Mouse (Mus musculus) colon, adult 2 months (tissue): Measurements from ENCODE around the gene Rnf214. TPM values are rescaled to one million over a fixed set of nuclear protein-coding genes. Genes with fewer than 3 reads are reported as not detected.

Experiments used
- polyA plus RNA-seq: library from polyadenylated mRNA; depleted of rRNA; stranded (reverse); fragments of >200 nt; gene quantifications from 2 replicates; pipeline ENCODE4 v1.2.3, GENCODE M21; 2012; rRNA removed

The Rnf214 gene
- polyA plus RNA-seq: 8.6 and 14.6 TPM in 2 replicates

GRCm38 (mm10) chr9:45906355-45907077 lies at the start of gene Rnf214, which contains the start of gene Pcsk7:
Rnf214 (minus strand) TSS chr9:45906911.
Pcsk7 (plus strand) TSS chr9:45906497.

GRCm38 (mm10) chr9:45955107-45955963 lies 48.6 kb upstream of the Rnf214 start, which contains the start of gene Sidt2:
Sidt2 (minus strand) TSS chr9:45955258.

GRCm38 (mm10) chr9:45935628-45936210 lies 29.0 kb upstream of the Rnf214 start, which contains the start of gene Tagln:
Tagln (minus strand) TSS chr9:45936058.

GRCm38 (mm10) chr9:45838434-45839138 lies 68.1 kb downstream of the Rnf214 start, which contains the start of gene Bace1:
Bace1 (plus strand) TSS chr9:45838580.

GRCm38 (mm10) chr9:45828291-45828963 lies 78.3 kb downstream of the Rnf214 start, which contains the start of gene Cep164:
Cep164 (minus strand) TSS chr9:45828691.

Other genes starting within 250 kb of the Rnf214 start
- 20.0 and 26.2 TPM in 2 replicates for gene Cep164, start 78.2 kb downstream of the Rnf214 start, polyA plus RNA-seq
- gene Bace1, start 68.3 kb downstream of the Rnf214 start, polyA plus RNA-seq: 14.9 and 19.0 TPM in 2 replicates
- gene Pcsk7, start 414 bp downstream of the Rnf214 start, polyA plus RNA-seq: 106 and 107 TPM in 2 replicates
- 1,770 and 1,822 TPM in 2 replicates for gene Tagln, start 29.1 kb upstream of the Rnf214 start, polyA plus RNA-seq
- gene Sidt2, start 48.3 kb upstream of the Rnf214 start, polyA plus RNA-seq: 217 and 287 TPM in 2 replicates
- 21.3 and 27.0 TPM in 2 replicates for gene Pafah1b2, start 105.8 kb upstream of the Rnf214 start, polyA plus RNA-seq
- gene Sik3, start 105.9 kb upstream of the Rnf214 start, polyA plus RNA-seq: 12.6 and 19.2 TPM in 2 replicates